Mouse (Mus musculus) liver, embryonic 14.5 days (tissue): ENCODE data around the gene Slc3a2. TPM values are rescaled to one million over a fixed set of nuclear protein-coding genes. Genes with fewer than 3 reads are reported as not detected.
A peak's percentile ranks its signal among the peaks of the same experiment; 100 is the strongest.

Experiments used
- ATAC-seq: fragments of 200-750 bp; cut with Nextera tagmentation; 2 replicates; pipeline ENCODE4 v1.8.0; 2017; ENCODE audit warnings: moderate number of reproducible peaks, mild to moderate bottlenecking, moderate library complexity; ENCODE audit not compliant: insufficient read depth
- DNase-seq, 3 experiments: peaks; one replicate each; pipeline ENCODE4 v3.0.0-alpha.2; 2012 to 2013; ENCODE audit warnings: low read depth in 3 of 3, low spot score in 3 of 3
- H3K27ac ChIP-seq: fragments of 300-500 bp; sonication (generic); 2 replicates; pipeline ENCODE4 v1.5.1; 2014; ENCODE audit warnings: moderate library complexity, mild to moderate bottlenecking, control low read depth, inconsistent platforms
- H3K27me3 ChIP-seq: fragments of 300-500 bp; sonication (generic); 2 replicates; pipeline ENCODE4 v1.6.1; 2014; ENCODE audit warnings: mild to moderate bottlenecking, low read length, moderate library complexity; ENCODE audit not compliant: control insufficient read depth, insufficient read depth
- H3K36me3 ChIP-seq: fragments of 300-500 bp; sonication (generic); replicated peaks from 2 replicates; pipeline ENCODE4 v1.6.1; 2014; ENCODE audit warnings: low read depth; ENCODE audit not compliant: control insufficient read depth, insufficient read depth
- H3K4me1 ChIP-seq, 2 experiments: fragments of 200-500 bp in 1 of 2; fragments of 300-500 bp in 1 of 2; sonication (generic) in 1 of 2; replicated peaks; 2 replicates each; pipeline ENCODE4 v1.6.1; 2012 to 2014; ENCODE audit warnings: antibody characterized with exemption in 1 of 2, inconsistent platforms in 1 of 2, low read length in 1 of 2; ENCODE audit not compliant: control insufficient read depth in 2 of 2, insufficient read depth in 2 of 2
- H3K4me2 ChIP-seq: fragments of 300-500 bp; sonication (generic); 2 replicates; pipeline ENCODE4 v1.6.1; 2014; ENCODE audit warnings: low read depth, mild to moderate bottlenecking, control low read depth, moderate library complexity
- H3K4me3 ChIP-seq, 2 experiments: fragments of 200-500 bp in 1 of 2; fragments of 300-500 bp in 1 of 2; sonication (generic) in 1 of 2; 2 replicates each; pipeline ENCODE4 v1.5.1; 2012 to 2014; ENCODE audit warnings: low read depth in 2 of 2, low read length in 2 of 2, mild to moderate bottlenecking in 2 of 2, control low read depth in 1 of 2, inconsistent platforms in 1 of 2, moderate library complexity in 1 of 2; ENCODE audit not compliant: insufficient read depth in 1 of 2
- H3K9ac ChIP-seq: fragments of 300-500 bp; sonication (generic); replicated peaks from 2 replicates; pipeline ENCODE4 v1.6.1; 2014; ENCODE audit warnings: mild to moderate bottlenecking, control low read depth, moderate library complexity
- H3K9me3 ChIP-seq: fragments of 300-500 bp; sonication (generic); 2 replicates; pipeline ENCODE4 v1.6.1; 2016; ENCODE audit warnings: low read length, mixed read lengths; ENCODE audit not compliant: control insufficient read depth
- CTCF ChIP-seq: IDR thresholded peaks from 2 replicates; pipeline ENCODE4 v1.5.1; 2016; ENCODE audit warnings: antibody characterized with exemption, low read depth, control low read depth
- EP300 ChIP-seq: IDR thresholded peaks from 2 replicates; pipeline ENCODE4 v1.6.1; 2016; ENCODE audit warnings: antibody characterized with exemption, low read depth
- WGBS: fragments of 180-500 bp; shearing (Covaris S2); extraction: QIAGEN DNeasy Blood & Tissue Kit; methylation state at CpG from one replicate; pipeline ENCODE4 v1.1.7; 2014; ENCODE audit not compliant: insufficient replicate concordance; 5-methylcytosine and 5-hydroxymethylcytosine counted together
- polyA plus RNA-seq, 2 experiments: library from polyadenylated mRNA; depleted of rRNA in 1 of 2; stranded (reverse) in 1 of 2; unstranded in 1 of 2; fragments of >200 nt; fragmentation: Nextera tagmentation in 1 of 2; extraction: Ambion mirVana in 1 of 2; gene quantifications; 2 replicates each; pipeline versions ENCODE4 v1.2.1 to v1.2.3; 2012 to 2014

Slc3a2 gene
- polyA plus RNA-seq, 2 experiments, result 82.2 to 89.1 TPM

DNA sequence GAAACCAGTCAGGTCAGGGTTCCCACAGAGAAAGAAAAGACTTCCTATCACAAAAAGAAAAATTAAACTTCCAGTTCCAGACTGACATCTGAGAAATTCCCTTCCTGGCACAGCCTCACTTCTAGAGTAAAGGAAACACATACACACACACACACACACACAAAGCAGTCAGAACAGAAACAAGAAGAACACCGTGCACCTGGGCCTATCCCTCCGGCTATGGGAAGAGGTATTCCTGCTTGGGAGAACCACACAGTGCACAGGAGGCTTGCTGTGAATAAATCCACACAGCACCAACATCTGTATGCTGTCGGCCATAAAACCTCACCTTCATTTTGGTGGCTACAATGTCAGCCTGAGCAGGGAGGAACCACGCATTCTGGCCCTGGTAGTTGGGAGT is 11.7 kb downstream of the Slc3a2 start:
- Histone ChIP-seq H3K9ac (peak overlapping the region; percentile 99), H3K4me3 (peak overlapping the region; percentile 98 to 99), H3K27me3 (no peaks in the 10 kb centered on the region), H3K36me3 (peaks cover 63% of the 10 kb centered on the region), H3K4me2 (peak overlapping the region; percentile 98), H3K4me1 (peaks cover 54 to 59% of the 10 kb centered on the region in 2 experiments), H3K27ac (peak overlapping the region; percentile 99; the same call in 1 of the 2 replicates), H3K9me3 (no peaks in the 10 kb centered on the region)
- no peak for DNase-seq
- 64% methylated on average over 4 of the region's 4 CpGs for WGBS
- no peak for ATAC-seq
- TF ChIP-seq EP300 (no peak), CTCF (no peak)

DNA sequence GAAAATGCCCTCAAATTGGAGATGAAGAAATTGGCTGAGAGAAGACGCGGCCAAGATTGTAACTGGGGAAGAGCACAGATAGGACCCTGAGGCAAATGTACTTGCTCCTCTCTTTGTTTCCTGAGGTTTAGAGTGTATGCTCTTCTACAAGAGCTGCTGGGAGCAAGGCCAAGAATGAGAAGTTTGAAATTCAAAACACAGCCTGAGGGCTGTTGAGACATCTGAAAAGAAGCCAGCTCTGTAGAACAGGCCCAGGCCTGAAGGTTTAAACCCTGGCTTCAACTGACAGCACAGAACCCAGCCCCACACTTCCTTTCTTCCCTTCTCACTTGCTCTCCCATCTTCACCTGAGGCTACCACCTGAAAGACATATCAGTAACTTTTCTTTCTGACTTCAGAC is 13.1 kb downstream of the Slc3a2 start:
- ATAC-seq, result no peak
- H3K9me3 ChIP-seq, result no peaks in the 10 kb centered on the region
- no peak overlapping the region for H3K27ac ChIP-seq
- peak overlapping the region; percentile 98 for H3K4me2 ChIP-seq
- TF ChIP-seq CTCF, result no peak
- no peak for TF ChIP-seq EP300
- H3K9ac ChIP-seq, result no peak overlapping the region
- DNase-seq, result no peak
- H3K36me3 ChIP-seq, result peaks cover 66% of the 10 kb centered on the region
- WGBS, result 93% methylated on average over 2 of the region's 2 CpGs
- H3K4me1 ChIP-seq, result peaks cover 41 to 46% of the 10 kb centered on the region in 2 experiments
- H3K4me3 ChIP-seq, result peak overlapping the region in 1 of 2 experiments; percentile 99; a peak in 2 of 4 replicates
- H3K27me3 ChIP-seq, result no peaks in the 10 kb centered on the region

GRCm38 (mm10) chr19:8708954-8709353 is 14.2 kb downstream of the Slc3a2 start:
- Histone ChIP-seq H3K9me3 (no peaks in the 10 kb centered on the region), H3K4me1 (peaks cover 32 to 35% of the 10 kb centered on the region in 2 experiments)

GRCm38 (mm10) chr19:8706930-8707329 is 16.2 kb downstream of the Slc3a2 start:
- TF ChIP-seq EP300 (0 out of 2 replicates have a peak, but pooled peaks have one; percentile 25), CTCF (no peak)
- Histone ChIP-seq H3K4me1 (peaks cover 32 to 34% of the 10 kb centered on the region in 2 experiments), H3K9ac (no peak overlapping the region), H3K9me3 (no peaks in the 10 kb centered on the region), H3K36me3 (peaks cover 58% of the 10 kb centered on the region), H3K27ac (peak overlapping the region; percentile 21; the same call in 1 of the 2 replicates), H3K27me3 (no peaks in the 10 kb centered on the region), H3K4me2 (peak overlapping the region; percentile 7; the same call in 1 of the 2 replicates), H3K4me3 (no peak overlapping the region)
- ATAC-seq, result peak; percentile 60
- WGBS, result 75% methylated on average over 7 of the region's 7 CpGs
- no peak for DNase-seq

More at GRCm38 (mm10) chr19:8708954-8709353, 14.2 kb downstream of the Slc3a2 start:
- Histone ChIP-seq H3K27me3 (no peaks in the 10 kb centered on the region), H3K4me2 (peak overlapping the region; percentile 26), H3K27ac (no peak overlapping the region), H3K9ac (no peak overlapping the region), H3K4me3 (no peak overlapping the region), H3K36me3 (peaks cover 66% of the 10 kb centered on the region)
- DNase-seq (no peak), ATAC-seq (no peak)
- no peak for TF ChIP-seq CTCF
- TF ChIP-seq EP300, result no peak
- 88% methylated on average over 8 of the region's 8 CpGs for WGBS

DNA sequence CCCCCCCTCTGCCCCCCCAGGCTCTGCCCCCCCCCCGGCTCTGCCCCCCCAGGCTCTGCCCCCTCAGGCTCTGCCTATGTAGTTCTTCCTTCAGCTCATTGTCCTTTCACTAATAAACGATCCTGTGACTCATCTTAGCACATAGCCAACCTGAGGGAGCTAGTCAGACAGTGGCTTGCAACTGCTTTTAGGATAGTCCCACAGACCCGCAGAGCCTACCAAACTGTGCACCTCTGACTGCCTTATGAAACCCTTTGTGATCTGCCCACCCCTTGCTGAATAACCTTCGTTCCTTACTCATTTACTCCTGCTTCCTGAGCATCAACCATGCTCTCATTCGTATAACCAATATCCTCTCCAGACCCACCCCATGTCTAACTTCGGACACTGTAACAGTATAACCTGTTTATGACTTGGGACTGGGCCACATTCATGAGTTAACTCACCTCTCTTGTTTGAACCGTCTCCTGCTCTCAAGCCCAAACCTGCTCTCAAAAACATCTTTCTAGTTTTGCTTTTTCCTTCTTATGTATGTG is 17.0 kb downstream of the Slc3a2 start:
- WGBS, result 69% methylated on average over 7 of the region's 7 CpGs

More for the DNA sequence above, 17.0 kb downstream of the Slc3a2 start:
- H3K4me3 ChIP-seq, result no peak overlapping the region
- H3K9me3 ChIP-seq, result no peaks in the 10 kb centered on the region
- no peak overlapping the region for H3K27ac ChIP-seq
- peaks cover 26 to 27% of the 10 kb centered on the region in 2 experiments for H3K4me1 ChIP-seq
- no peak for ATAC-seq
- no peak overlapping the region for H3K4me2 ChIP-seq
- H3K9ac ChIP-seq, result no peak overlapping the region
- H3K27me3 ChIP-seq, result no peaks in the 10 kb centered on the region
- peaks cover 50% of the 10 kb centered on the region for H3K36me3 ChIP-seq
- TF ChIP-seq EP300, result no peak
- no peak for TF ChIP-seq CTCF
- no peak for DNase-seq
